Mouse (Mus musculus): Measurements from ENCODE around the gene Ppp1r13l.

Gene Ppp1r13l

GRCm38 (mm10) chr7:19413525-19413924 lies 54.0 kb downstream of the Ppp1r13l start:
- no peak for DNase-seq (ENCODE audit: low spot score in 2 of 2)

- no peak for DNase-seq (ENCODE audit: low spot score in 2 of 2)
These were observed 57.0 kb downstream of the Ppp1r13l start for GRCm38 (mm10) chr7:19416590-19416989.

- no peak for DNase-seq (ENCODE audit: low spot score in 2 of 2)
These were observed 60.6 kb downstream of the Ppp1r13l start for GRCm38 (mm10) chr7:19420121-19420520.

GRCm38 (mm10) chr7:19420821-19421636 lies 61.5 kb downstream of the Ppp1r13l start:
- DNase-seq (ENCODE audit: low spot score in 2 of 2), result peak; percentile 74 to 85

- DNase-seq (ENCODE audit: low spot score in 2 of 2), result no peak
These were observed 63.5 kb downstream of the Ppp1r13l start for GRCm38 (mm10) chr7:19423083-19423482.

GRCm38 (mm10) chr7:19424051-19424450 lies 64.5 kb downstream of the Ppp1r13l start:
- no peak for DNase-seq (ENCODE audit: low spot score in 2 of 2)

GRCm38 (mm10) chr7:19426349-19426748 lies 66.8 kb downstream of the Ppp1r13l start:
- no peak for DNase-seq (ENCODE audit: low spot score in 2 of 2)

- DNase-seq (ENCODE audit: low spot score in 2 of 2), result no peak
These were observed 67.3 kb downstream of the Ppp1r13l start for GRCm38 (mm10) chr7:19426888-19427287.

All from urinary bladder, postnatal 36 days (tissue).